Mouse (Mus musculus): ENCODE data around the gene Trmt13.
"Not testable (repeated sequence)": the region's sequence is repeated elsewhere in the genome, so short reads cannot be mapped to it uniquely, and the experiment has no call there.

DNA sequence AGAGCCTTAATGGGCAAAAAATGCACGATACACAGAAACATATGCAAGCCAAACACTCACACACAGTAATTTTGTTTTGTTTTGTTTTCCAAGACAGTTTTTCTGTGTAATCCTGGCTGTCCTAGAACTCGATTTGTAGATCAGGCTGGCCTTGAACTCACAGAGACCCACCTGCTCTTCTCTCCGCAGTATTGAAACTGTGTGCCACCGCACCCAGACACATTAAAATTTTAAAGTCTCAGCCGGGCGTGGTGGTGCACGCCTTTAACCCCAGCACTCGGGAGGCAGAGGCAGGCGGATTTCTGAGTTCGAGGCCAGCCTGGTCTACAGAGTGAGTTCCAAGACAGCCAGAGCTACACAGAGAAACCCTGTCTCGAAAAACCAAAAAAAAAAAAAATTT is 39.7 kb upstream of the Trmt13 start:
- not testable (repeated sequence) for TF ChIP-seq CTCF, POLR2A (IDR thresholded peaks at IDR 0.05; ENCODE audit: extremely low read depth, insufficient read depth, low read length)
